Mouse (Mus musculus) heart, adult 2 months (tissue): ENCODE results near the gene Dusp8.

ENCODE experiments used
- CTCF ChIP-seq: fragments of 200-600 bp; IDR thresholded peaks from 2 replicates; pipeline ENCODE4 v1.8.1; 2022; ENCODE audit warnings: antibody characterized with exemption, mild to moderate bottlenecking, moderate library complexity
- POLR2A ChIP-seq: fragments of 200-500 bp; IDR thresholded peaks from 2 replicates; pipeline ENCODE4 v1.6.1; 2011; ENCODE audit warnings: mild to moderate bottlenecking, low read depth, low read length, control low read depth; ENCODE audit not compliant: insufficient read depth

DNA sequence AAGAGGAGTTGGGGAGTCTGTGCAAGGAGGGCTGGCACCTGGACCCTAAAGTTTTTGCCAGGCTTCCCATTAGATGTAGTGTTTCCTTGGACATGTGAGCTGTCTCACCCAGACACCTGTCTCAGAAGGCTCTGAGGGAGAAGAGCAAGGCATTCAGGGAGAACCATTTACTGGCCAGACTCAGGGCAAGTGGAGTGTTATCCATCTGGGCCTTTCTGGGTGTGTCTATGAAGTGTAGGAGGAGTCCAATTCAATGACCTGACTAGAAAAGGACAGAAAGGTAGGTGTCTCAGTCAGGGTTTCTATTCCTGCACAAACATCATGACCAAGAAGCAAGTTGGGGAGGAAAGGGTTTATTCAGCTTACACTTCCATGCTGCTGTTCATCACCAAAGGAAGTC lies 23.9 kb downstream of the Dusp8 start:
- TF ChIP-seq POLR2A: no peak
- no peak for TF ChIP-seq CTCF
